Mouse (Mus musculus) spleen, adult 2 months (tissue): ENCODE data around the gene Zfhx2.

Source experiments
- CTCF ChIP-seq: fragments of 200-500 bp; IDR thresholded peaks from 2 replicates; pipeline ENCODE4 v1.5.1; 2011; ENCODE audit warnings: mild to moderate bottlenecking, inconsistent platforms; ENCODE audit not compliant: insufficient read depth, insufficient read length, insufficient replicate concordance; ENCODE audit errors: extremely low read depth
- POLR2A ChIP-seq: fragments of 200-500 bp; IDR thresholded peaks from 2 replicates; pipeline ENCODE4 v1.6.1; 2011; ENCODE audit warnings: low read depth, low read length, inconsistent platforms

DNA sequence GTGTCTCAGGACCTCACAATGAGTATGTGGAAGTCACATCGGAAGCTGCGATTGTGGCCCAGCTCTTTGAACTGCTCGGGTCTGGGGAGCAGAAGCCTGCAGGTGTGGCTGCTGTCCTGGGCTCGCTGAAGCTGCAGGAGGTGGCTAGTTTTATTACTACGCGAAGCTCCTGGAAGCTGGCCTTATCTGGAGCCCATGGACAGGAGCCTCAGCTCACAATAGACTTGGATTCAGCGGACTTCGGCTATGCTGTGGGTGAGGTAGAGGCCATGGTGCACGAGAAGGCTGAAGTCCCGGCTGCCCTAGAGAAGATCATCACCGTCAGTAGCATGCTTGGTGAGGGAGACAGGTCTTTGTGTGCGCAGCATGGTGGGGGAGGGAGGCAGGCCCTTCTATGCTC lies 3.5 kb upstream of the Zfhx2 start:
- TF ChIP-seq CTCF = no peak
- no peak for TF ChIP-seq POLR2A
